Mouse (Mus musculus): ENCODE measurements around the gene Psmc6. TPM values are rescaled to one million over a fixed set of nuclear protein-coding genes. Genes with fewer than 3 reads are reported as not detected.

Gene Psmc6
- polyA plus RNA-seq, 1 experiment, result 500 TPM

- Histone ChIP-seq H3K27ac (ENCODE audit: insufficient read depth, low read length) (peak overlapping the region; percentile 60), H3K4me1 (ENCODE audit: control insufficient read depth, insufficient read depth, low read length) (0 out of 2 replicates have a peak, but pooled peaks cover 2% of the 10 kb centered on the region), H3K4me3 (ENCODE audit: insufficient read depth, low read length) (peak overlapping the region; percentile 87)
- TF ChIP-seq CTCF (IDR thresholded peaks at IDR 0.05; ENCODE audit: borderline replicate concordance, insufficient read depth, low read length), result no peak
- peak; percentile 80 for TF ChIP-seq POLR2A (IDR thresholded peaks at IDR 0.05; ENCODE audit: low read depth, low read length)
Measured at GRCm38 (mm10) chr14:45388345-45389181, 59.0 kb downstream of the Psmc6 start.

- H3K27ac ChIP-seq (ENCODE audit: insufficient read depth, low read length), result peak overlapping the region; percentile 60
- TF ChIP-seq POLR2A (IDR thresholded peaks at IDR 0.05; ENCODE audit: low read depth, low read length), result no peak
- TF ChIP-seq CTCF (IDR thresholded peaks at IDR 0.05; ENCODE audit: borderline replicate concordance, insufficient read depth, low read length), result no peak
- H3K4me1 ChIP-seq (ENCODE audit: control insufficient read depth, insufficient read depth, low read length), result 0 out of 2 replicates have a peak, but pooled peaks cover 2% of the 10 kb centered on the region
- peak overlapping the region; percentile 79 for H3K4me3 ChIP-seq (ENCODE audit: insufficient read depth, low read length)
Measured at GRCm38 (mm10) chr14:45389194-45389593, 59.6 kb downstream of the Psmc6 start.

Other genes starting within 250 kb of the Psmc6 start
- gene Gpr137c, start 110.1 kb upstream of the Psmc6 start, polyA plus RNA-seq (2011; ENCODE audit: insufficient read length, low read depth, missing spikeins), result 2.1 and 4.9 TPM in 2 replicates
- gene Txndc16, start 109.5 kb upstream of the Psmc6 start, polyA plus RNA-seq (2011; ENCODE audit: insufficient read length, low read depth, missing spikeins), result 23.2 and 33.9 TPM in 2 replicates
- gene Ero1l, start 11.0 kb upstream of the Psmc6 start, polyA plus RNA-seq (2011; ENCODE audit: insufficient read length, low read depth, missing spikeins), result 92.1 and 103 TPM in 2 replicates
- 14.8 and 20.9 TPM in 2 replicates for gene Styx, start 21.3 kb downstream of the Psmc6 start, polyA plus RNA-seq (2011; ENCODE audit: insufficient read length, low read depth, missing spikeins)
- gene Gnpnat1, start 75.1 kb downstream of the Psmc6 start, polyA plus RNA-seq (2011; ENCODE audit: insufficient read length, low read depth, missing spikeins), result 90.3 and 97.4 TPM in 2 replicates
- gene Fermt2, start 200.3 kb downstream of the Psmc6 start, polyA plus RNA-seq (2011; ENCODE audit: insufficient read length, low read depth, missing spikeins), result 244 and 317 TPM in 2 replicates

Data from embryonic fibroblast, embryonic 13.5 days (primary cell).